Mouse (Mus musculus): ENCODE data around the gene Lrch4. TPM values are rescaled to one million over a fixed set of nuclear protein-coding genes. Genes with fewer than 3 reads are reported as not detected.
"Not testable (repeated sequence)": the region's sequence is repeated elsewhere in the genome, so short reads cannot be mapped to it uniquely, and the experiment has no call there.

Lrch4 gene
- total RNA-seq, 2 experiments from 2014 or later, result 9.0 to 10.6 TPM

GRCm38 (mm10) chr5:137610548-137611244 is 18.2 kb upstream of the Lrch4 start:
- ATAC-seq (replicated peaks; ENCODE audit: low FRiP score, poor library complexity, severe bottlenecking), result no peak

GRCm38 (mm10) chr5:137611245-137611602 is 17.7 kb upstream of the Lrch4 start:
- ATAC-seq (replicated peaks; ENCODE audit: low FRiP score, poor library complexity, severe bottlenecking), result no peak

DNA sequence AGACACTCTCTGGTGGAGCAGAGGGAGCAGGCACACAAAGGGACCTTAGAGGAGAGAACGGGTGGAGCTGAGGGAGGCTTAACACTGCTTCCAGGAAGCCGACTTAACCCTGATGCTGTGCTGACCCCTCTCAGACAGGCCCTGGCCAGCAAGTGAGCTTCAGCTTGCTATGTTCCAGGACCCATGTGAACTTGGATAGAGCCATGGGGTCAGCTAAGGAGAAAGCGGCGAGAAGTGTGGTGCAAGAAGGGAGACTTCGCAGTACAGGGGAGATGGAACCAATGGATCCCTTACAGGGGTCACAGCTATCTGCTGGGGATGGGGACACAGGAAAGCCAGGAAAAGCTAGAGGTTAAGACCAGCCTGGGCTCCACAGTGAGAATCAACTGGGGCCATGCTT is 15.8 kb upstream of the Lrch4 start:
- ATAC-seq (replicated peaks; ENCODE audit: low FRiP score, poor library complexity, severe bottlenecking), result no peak

DNA sequence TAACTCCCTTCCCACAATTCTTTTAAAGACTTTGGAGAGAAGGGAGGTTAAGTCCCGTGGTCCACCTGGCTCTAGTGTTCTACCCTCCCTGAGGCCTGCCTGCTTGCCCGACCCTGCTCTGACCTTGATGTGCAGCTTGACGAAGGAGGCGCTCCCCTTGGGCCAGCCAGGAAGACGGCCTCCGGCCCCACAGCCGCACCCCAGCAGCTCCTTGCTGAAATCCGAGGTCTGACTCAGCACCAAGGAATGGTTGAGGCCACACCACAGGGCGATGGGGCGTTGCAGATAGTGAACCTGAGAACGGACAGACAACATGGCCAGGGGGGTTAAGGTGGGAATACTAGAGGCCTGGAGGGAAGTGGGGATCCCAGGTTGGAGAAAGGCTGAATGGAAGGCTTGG is 15.4 kb upstream of the Lrch4 start, which contains the start of gene Pcolce:
Pcolce (minus strand) TSS at position 235 of the 400 bp plus-strand sequence.
- ATAC-seq (replicated peaks; ENCODE audit: low FRiP score, poor library complexity, severe bottlenecking), result no peak

DNA sequence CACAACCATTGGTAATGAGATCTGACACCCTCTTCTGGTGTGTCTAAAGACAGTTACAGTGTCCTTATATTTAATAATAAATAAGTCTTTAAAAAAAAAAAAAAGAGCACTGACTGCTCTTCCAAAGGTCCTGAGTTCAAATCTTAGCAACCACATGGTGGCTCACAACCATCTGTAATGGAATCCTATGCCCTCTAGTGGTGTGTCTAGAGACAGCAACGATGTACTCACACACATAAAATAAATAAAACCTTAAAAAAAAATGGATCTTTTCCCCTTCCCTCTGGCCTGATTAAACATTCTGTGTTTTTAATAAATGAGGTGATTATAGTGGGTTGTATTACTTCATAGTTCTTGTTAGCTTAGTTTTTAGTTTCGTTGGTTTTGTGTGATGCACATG is 14.0 kb upstream of the Lrch4 start:
- not testable (repeated sequence) for ATAC-seq (replicated peaks; ENCODE audit: low FRiP score, poor library complexity, severe bottlenecking)

GRCm38 (mm10) chr5:137615347-137615746 is 13.6 kb upstream of the Lrch4 start:
- no peak for ATAC-seq (replicated peaks; ENCODE audit: low FRiP score, poor library complexity, severe bottlenecking)

DNA sequence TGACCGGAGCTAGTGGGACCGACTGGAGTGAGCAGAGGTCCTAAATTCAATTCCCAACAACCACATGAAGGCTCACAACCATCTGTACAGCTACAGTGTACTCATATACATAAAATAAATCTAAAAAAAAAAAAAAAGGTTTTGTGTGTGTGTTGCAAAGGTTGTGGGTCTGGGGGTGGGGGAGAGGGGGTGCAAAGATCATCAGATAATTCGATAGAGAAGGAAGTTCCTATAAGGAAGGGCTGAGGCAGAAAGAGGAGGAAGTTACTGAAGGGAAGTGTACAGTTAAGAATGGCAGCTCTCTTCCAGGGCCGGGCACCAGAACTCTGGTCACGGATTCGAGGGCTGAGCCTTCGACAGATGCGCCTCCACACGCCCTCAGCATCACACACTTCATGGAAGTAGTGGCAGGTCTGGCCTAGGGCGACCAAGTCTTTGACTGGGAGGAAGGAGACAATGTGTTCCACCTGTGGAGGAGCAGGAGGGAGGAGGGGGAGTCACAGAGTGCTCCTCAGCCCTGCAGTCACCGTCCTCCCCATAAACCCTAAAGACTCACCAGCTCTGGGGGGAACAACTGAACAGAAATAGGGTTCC is 4.9 kb upstream of the Lrch4 start:
- no peak for ATAC-seq (replicated peaks; ENCODE audit: low FRiP score, poor library complexity, severe bottlenecking)

DNA sequence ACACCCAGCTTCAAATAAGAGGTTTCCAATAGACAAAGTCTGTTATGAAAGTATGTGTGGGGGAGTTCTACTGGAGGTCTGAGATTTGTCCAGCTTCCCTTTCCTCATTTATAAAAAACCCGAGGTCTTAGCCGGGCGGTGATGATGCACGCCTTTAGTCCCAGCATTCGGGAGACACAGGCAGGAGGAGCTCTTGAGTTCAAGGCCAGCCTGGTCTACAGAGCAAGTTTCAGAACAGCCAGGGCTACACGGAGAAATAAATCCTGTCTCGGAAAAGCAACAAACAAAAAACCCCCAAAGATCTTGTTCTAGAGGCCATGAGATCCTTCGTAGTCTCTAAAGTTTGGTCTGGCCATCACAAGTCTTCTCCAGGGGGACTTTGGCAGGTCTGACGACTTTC is 930 bp upstream of the Lrch4 start:
- ATAC-seq (replicated peaks; ENCODE audit: low FRiP score, poor library complexity, severe bottlenecking), result no peak

DNA sequence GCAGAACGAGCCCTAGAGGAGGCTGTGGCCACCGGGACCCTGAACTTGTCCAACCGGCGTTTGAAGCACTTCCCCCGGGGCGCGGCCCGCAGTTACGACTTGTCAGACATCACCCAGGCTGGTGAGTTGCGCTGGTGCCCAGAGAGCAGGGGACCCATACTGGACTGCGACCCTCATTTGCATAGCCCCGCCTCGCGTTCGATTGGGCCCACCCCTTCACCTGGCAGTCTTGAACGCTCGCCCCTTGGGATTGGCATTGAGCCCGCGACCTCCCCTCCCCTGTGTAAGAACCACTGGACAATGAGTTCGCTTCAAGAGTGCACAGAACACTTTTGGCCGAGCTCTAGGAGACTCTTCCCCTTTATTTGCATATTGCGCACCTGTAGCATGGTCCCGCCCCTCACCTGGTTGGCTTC is 393 bp downstream of the Lrch4 start:
- ATAC-seq (replicated peaks; ENCODE audit: low FRiP score, poor library complexity, severe bottlenecking), result peak; percentile 26; the same call in 1 of the 2 replicates

- ATAC-seq (replicated peaks; ENCODE audit: low FRiP score, poor library complexity, severe bottlenecking), result no peak
Measured at GRCm38 (mm10) chr5:137629906-137630545, 1.1 kb downstream of the Lrch4 start.

DNA sequence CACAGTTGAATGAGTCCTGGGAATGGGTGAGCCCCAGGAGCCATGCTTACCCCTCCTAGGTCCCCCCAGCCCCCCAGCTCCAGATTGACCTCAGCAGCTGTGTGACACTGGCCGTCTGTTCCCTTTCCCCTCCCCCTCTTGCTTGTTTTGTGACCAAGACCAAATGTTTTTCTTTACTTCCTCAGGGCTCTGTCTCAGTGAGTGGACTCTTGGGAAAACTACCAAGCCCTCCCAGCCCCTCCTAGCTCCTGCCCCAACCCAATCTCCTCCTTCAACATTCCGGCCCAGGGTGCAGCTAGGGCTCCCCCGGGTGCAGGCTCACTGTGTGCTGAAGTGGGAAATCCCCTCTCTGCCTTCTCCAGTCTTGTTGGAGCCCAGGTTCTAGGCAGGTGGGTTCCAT is 1.7 kb downstream of the Lrch4 start:
- ATAC-seq (replicated peaks; ENCODE audit: low FRiP score, poor library complexity, severe bottlenecking), result no peak

GRCm38 (mm10) chr5:137631171-137631570 is 2.2 kb downstream of the Lrch4 start:
- no peak for ATAC-seq (replicated peaks; ENCODE audit: low FRiP score, poor library complexity, severe bottlenecking)

- ATAC-seq (replicated peaks; ENCODE audit: low FRiP score, poor library complexity, severe bottlenecking), result no peak
Measured at GRCm38 (mm10) chr5:137631591-137631990, 2.7 kb downstream of the Lrch4 start.

GRCm38 (mm10) chr5:137633397-137634084 is 4.6 kb downstream of the Lrch4 start:
- no peak for ATAC-seq (replicated peaks; ENCODE audit: low FRiP score, poor library complexity, severe bottlenecking)

DNA sequence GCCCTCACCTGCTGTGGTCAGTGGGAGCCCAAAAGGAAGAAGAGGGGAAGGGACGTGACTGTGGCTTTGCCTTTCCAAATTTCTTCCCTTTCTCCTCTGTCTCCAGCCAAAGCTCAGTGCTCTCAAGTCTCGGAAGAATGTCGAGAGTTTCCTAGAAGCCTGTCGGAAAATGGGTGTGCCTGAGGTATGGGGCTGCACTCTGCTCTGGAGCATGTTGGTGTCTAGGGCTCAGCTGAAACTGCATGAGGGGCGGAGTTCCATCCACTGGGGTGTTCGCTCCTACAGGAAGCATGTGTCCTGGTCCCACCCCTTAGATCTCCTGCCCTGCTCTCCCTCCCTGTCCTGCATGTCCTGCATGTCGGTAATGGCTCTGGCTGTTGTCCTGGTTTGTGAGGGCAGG is 10.6 kb downstream of the Lrch4 start:
- ATAC-seq (replicated peaks; ENCODE audit: low FRiP score, poor library complexity, severe bottlenecking), result no peak

DNA sequence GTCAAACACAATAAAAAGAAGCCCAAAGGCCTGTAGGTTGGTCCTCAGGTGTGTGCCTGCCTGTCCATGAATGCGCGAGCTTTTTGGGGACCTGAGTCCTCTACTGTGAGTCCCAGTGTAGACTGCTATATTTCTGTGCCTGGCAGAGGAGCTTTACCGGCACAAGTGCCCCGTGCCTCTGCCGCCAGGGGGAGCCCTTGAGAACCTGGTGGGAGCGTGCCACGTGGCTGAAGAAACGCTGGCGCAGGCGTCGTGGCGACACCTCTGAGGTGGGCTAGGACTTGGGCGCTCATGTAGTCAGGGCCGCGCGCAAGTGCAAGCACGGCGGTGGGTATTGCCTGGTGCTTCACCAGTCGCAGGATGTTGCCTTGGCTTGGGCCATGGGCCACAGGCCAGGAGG is 12.1 kb downstream of the Lrch4 start, which contains the start of gene Sap25:
Sap25 (plus strand) TSS at position 281 of the 400 bp plus-strand sequence.
- ATAC-seq (replicated peaks; ENCODE audit: low FRiP score, poor library complexity, severe bottlenecking), result 0 out of 2 replicates have a peak, but pooled peaks have one; percentile 29

GRCm38 (mm10) chr5:137642886-137643285 is 14.0 kb downstream of the Lrch4 start:
- ATAC-seq (replicated peaks; ENCODE audit: low FRiP score, poor library complexity, severe bottlenecking), result no peak

GRCm38 (mm10) chr5:137644484-137644883 is 15.6 kb downstream of the Lrch4 start:
- ATAC-seq (replicated peaks; ENCODE audit: low FRiP score, poor library complexity, severe bottlenecking), result no peak

- ATAC-seq (replicated peaks; ENCODE audit: low FRiP score, poor library complexity, severe bottlenecking), result peak; percentile 48
Measured at GRCm38 (mm10) chr5:137645091-137645651, 16.2 kb downstream of the Lrch4 start.

DNA sequence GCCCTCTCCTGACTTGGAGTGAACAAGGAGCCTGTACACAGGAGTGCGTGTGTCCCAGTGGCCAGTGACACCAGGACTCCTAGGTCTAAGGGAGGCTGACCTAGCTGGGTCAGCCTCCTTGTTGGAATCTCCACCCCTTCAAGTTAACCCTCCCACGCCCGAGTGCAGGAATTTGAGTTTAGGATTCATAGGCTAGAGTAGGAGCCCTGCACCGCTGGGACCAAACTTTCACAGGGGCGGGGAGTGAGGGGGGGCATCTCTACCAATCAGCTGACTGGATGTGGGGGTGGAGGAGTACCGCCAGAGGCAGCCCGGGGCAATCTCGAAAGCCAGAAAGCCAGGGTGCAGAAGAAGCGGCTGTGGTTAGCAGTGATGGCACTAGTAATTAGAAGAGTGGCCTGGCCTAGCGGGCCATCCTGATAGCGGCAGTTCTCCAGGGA is 16.8 kb downstream of the Lrch4 start, which contains the start of gene Irs3:
Irs3 (minus strand) TSS at position 63 of the 440 bp plus-strand sequence.
- no peak for ATAC-seq (replicated peaks; ENCODE audit: low FRiP score, poor library complexity, severe bottlenecking)
